Mouse (Mus musculus) cerebellum, postnatal 36 days (tissue): ENCODE results near the gene Tmem174.

Experiments used
- DNase-seq, 2 experiments: peaks; one replicate each; pipeline ENCODE4 v3.0.0; 2021 to 2022; ENCODE audit warnings: mixed read lengths in 2 of 2

The Tmem174 gene

GRCm38 (mm10) chr13:98632306-98632942 is 4.8 kb downstream of the Tmem174 start:
- no peak for DNase-seq

GRCm38 (mm10) chr13:98631105-98631838 is 5.9 kb downstream of the Tmem174 start:
- no peak for DNase-seq

- no peak for DNase-seq
These were observed 10.5 kb downstream of the Tmem174 start for GRCm38 (mm10) chr13:98626736-98627135.

- DNase-seq, result no peak
These were observed 12.7 kb downstream of the Tmem174 start for GRCm38 (mm10) chr13:98624506-98624905.

- DNase-seq, result no peak
These were observed 14.2 kb downstream of the Tmem174 start for GRCm38 (mm10) chr13:98622881-98623549.

GRCm38 (mm10) chr13:98617429-98618067 is 19.7 kb downstream of the Tmem174 start:
- DNase-seq, result no peak

- no peak for DNase-seq
These were observed 29.2 kb downstream of the Tmem174 start for GRCm38 (mm10) chr13:98607885-98608477.

GRCm38 (mm10) chr13:98603799-98604198 is 33.4 kb downstream of the Tmem174 start:
- no peak for DNase-seq

- no peak for DNase-seq
These were observed 40.5 kb downstream of the Tmem174 start for GRCm38 (mm10) chr13:98596746-98597145.

GRCm38 (mm10) chr13:98594726-98595141 is 42.5 kb downstream of the Tmem174 start:
- DNase-seq, result no peak

- DNase-seq, result no peak
These were observed 43.2 kb downstream of the Tmem174 start for GRCm38 (mm10) chr13:98593938-98594539.

GRCm38 (mm10) chr13:98591406-98591805 is 45.8 kb downstream of the Tmem174 start:
- DNase-seq, result no peak

GRCm38 (mm10) chr13:98590693-98591389 is 46.4 kb downstream of the Tmem174 start:
- DNase-seq, result no peak

GRCm38 (mm10) chr13:98589572-98589971 is 47.6 kb downstream of the Tmem174 start:
- DNase-seq, result no peak

GRCm38 (mm10) chr13:98588951-98589501 is 48.2 kb downstream of the Tmem174 start:
- peak; percentile 81 to 82 for DNase-seq

- no peak for DNase-seq
These were observed 48.7 kb downstream of the Tmem174 start for GRCm38 (mm10) chr13:98588480-98588879.

- no peak for DNase-seq
These were observed 49.6 kb downstream of the Tmem174 start for GRCm38 (mm10) chr13:98587639-98588038.

- DNase-seq, result no peak
These were observed 50.2 kb downstream of the Tmem174 start for GRCm38 (mm10) chr13:98586817-98587575.
